Mouse (Mus musculus) lung, postnatal 14 days (tissue): Measurements from ENCODE around the gene Kri1.
"Not testable (repeated sequence)": the region's sequence is repeated elsewhere in the genome, so short reads cannot be mapped to it uniquely, and the experiment has no call there.

Experiments
- DNase-seq: peaks from one replicate; pipeline ENCODE4 v3.0.0; 2021

The Kri1 gene

DNA sequence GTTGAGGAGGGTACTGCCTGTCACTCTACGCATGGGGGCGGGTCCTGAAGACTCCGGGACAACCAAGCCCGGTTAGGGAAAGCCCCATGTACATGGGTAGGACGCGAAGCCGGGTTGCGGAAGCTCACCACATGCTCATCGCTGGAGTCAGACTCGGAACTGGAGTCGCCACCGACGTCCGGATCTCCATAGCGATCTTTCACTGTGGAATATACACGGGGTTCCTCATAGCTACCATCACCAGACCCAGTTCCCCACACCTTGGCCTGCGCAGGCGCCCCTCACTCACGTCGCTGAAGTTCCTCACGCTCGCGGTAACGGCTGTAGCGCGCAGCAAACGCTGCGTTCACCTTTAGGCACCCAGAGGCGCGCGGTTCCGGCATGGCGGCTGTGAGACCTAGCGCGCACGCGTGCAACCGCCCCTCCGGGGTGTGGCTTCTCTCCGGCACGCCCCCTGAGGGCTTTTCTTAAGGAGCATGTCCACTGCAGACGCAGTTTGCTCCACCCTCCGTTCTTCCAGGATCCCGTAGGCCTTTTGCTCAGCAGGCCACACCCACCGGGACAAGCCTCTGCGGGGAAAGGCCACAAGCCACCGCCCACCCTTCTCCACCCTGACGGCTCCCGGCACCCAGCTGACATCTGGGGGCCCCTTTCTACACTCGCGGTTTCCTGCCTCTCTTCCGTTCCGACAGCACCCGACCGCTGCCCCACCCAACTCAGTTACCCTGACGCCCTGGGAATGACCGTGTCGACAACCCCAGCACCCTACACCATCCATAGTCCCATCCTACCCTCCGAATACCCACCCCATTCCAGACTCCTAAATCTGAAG, at the start of gene Kri1:
Gene Kri1, minus strand, starts transcription at position 399 of the 832 bp plus-strand sequence.
- peak; percentile 98 for DNase-seq

DNA sequence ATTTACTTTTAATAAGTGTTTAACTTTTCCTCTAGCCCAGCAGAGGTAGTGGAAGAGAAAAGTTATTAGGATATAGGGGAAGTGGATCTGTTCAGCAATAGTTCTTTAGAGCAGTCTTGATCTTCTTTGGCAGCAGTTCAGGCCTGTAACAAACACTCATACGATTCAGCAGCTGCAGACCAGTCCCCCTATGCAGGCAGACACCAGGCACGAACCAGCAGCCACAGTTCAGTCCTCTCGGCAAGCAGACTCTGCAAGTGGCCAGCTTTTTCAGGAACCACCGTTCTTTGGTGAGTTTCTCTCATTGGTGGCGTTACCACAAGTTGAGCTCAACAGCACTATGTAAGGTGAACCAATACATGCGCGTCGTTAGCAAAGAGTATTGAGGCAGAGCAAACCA, 48.7 kb upstream of the Kri1 start:
- no peak for DNase-seq

DNA sequence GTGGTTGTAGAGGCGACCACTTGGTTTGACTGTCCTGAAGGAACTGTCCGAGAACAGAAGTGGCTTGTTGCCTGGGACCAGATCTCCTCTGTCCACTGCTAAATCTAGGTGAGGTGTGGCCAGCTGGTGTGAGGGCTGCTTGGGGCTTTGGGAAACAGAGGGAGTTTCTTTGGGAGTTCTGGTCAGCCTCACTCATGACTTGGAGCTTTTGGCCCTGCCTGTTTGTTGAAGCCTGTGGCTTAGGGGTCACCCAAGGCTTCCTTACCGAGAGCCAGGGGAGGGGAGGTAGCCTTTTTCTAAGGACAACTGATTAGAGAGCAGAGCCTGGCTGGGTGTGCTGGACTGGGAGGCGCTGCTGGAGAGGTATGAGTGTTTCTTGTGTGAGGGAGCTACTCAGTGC, 47.6 kb upstream of the Kri1 start:
- no peak for DNase-seq

DNA sequence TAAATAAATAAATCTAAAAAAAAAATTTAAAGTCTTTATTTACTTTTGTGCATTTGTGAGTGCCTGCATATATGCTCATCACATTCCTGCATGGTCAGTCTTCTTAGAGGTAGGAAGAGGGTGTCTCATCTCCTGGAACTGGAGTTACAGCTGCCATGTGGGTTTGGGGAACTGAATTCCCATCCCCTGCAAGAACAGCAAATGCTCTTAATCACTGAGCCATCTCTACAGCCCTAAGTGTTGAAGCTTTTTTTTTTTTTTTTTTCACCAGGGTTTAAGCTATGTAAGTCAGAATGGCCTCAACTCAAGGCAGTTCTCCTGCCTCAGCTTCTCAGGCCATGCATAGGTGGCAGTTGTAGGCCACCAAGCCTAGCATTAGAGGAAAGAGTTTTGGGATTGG, 47.0 kb upstream of the Kri1 start:
- DNase-seq: no peak

DNA sequence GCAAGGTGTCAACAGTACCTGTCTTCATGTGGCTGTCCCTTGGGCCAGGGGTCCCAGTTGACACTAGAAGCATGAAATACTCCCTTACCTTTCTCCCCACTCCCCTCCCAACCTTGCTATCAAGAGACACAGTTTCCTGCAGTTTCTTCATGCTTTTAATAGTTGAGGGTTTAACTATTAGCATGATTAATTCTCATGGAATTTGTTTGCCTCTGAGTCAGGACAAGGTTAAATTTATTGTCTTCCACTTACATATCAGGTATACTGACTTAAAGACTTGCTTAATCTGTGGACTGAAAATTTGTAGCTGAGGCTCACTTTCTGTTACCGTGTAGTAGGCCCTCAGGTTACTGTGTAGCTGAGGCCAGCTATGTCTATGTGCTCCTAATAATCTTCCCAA, 45.8 kb upstream of the Kri1 start:
- DNase-seq: no peak

DNA sequence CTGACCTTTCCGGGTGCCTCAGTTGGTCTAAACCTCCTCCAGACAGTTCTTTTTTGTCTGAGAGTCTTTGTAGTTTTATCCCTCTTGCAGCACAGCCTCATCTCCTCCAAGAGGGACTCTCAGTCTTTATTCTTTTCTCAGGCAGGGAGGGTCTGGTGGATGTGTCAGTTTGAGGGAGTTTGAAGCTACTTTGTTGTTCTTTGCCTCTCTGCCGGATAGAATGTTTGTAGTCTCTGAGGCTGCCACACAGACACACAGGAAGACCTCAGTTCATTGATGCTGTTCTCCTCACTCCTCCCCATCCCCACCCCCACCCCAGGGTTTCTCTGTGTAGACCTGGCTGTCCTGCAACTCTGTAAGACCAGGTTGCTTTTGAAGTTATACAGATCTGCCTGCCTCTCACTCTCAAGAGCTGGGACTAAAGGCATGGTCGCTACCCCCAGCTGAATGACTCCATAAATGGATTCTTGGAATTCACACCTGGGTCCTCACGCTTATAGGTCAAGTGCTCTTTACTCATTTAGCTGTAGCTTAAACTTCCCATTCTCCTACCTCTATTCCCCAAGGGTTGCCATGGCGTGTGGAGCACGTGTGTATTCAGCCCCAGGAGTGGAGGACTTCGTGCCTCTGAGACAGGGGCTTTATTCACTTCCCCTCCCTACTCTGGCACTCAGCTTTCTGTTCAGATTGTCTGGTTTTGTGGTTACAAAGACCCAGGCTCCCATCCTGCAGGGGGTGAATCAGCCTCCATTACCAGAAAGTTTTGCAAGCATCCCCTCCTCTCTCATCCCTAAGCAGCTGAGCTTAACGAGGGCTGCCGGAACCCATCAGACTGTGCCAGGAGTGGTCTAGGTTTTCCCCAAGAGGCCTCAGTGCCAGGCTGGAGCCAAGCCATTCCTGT, 44.6 kb upstream of the Kri1 start:
- DNase-seq: no peak

DNA sequence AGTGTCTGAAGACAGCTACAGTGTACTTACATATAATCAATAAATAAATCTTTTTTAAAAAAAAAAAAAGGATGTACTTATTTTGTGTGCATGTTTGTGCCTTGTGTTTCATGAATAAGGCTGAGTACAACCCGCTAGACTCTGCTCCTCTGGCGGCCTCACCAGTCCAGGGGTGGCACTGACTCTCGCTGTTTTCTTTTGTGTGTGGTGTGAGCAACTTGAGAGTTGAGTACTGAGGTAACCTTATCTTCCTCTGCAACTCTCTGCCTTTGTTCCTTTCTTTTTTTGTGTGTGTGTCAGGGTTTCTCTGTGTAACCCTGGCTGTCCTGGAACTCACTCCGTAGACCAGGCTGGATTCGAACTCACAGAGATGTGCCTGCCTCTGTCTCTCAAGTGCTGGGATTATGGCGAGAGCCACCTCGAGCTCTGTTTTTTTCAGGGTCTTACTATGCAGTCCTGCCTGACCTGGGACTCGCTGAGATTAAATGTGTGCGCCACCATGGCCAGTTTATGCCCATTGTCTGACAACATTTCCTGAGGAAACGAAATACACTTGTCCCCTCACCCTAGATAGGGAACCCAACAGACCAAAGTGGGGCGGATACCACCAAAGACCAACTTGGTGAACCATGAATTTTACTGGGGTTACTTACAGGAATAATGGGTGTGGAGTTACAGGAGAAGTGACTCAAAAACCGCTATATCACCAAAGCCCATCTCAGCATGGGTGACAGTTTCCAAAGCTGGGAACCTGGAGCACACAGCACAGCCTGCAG, 43.8 kb upstream of the Kri1 start:
- DNase-seq: no peak

DNA sequence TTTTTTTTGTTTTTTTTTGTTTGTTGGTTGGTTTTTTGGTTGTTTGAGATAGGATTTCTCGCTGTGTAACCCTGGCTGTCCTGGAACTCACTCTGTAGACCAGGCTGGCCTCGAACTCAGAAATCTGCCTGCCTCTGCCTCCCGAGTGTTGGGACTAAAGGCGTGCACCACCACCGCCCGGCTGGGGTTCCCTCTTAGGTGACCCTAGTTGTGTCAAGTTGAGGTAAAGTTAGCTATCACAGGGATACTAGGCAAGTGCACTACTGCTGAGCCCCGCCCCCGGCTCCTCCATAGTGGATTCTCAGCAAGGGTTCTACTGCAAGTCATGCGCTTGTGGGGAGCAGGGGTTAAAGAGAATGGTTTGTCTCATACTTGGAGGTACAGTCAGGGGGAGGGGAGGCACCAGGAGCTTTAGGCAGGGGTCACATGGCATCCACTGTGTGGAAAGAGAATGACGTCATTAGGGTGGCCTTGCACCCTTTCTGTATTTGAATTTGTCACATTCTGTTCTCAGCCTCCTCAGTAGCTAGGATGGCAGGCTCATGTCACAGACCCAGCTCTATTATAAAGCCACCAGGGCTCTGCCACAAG, 42.0 kb upstream of the Kri1 start:
- DNase-seq: no peak

DNA sequence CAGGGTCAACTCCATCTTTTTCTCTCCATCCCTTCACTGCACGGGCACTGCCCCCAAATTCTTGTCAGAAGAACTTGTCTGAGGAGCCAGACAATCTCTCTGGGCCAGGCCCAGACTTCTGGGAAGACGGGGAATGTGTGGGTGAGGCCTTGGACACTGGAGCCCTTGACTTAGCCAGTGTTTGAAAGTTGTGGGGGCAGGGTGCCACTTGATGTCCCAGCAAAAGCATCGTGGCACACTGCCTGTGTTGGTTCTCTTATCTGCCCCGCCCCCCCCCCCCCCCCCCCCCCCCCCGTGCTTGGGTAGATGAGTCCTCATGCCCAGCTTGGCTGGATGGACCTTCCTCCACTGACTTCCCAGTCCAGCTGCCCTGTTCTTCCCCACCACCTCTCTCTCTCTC, 41.3 kb upstream of the Kri1 start:
- peak; percentile 74 for DNase-seq

DNA sequence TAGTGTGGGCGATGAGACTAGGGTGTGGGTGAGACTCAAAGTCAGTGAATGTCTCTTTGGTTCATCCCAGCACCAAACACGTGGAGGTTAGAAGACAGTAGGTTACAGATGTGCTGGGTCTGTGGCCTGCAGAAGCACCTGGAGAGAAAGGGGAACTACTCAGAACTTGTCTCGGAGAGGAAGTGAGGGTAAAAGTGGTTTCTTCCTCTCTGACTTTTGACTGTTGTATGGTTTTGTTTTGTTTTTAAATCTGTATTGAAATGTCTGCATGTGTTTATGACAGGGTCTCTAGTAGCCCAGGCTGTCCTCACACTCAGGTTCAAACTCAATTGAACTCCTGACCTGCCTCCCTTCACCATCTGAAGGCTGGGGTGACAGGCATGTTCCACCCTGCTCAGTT, 40.3 kb upstream of the Kri1 start:
- no peak for DNase-seq

DNA sequence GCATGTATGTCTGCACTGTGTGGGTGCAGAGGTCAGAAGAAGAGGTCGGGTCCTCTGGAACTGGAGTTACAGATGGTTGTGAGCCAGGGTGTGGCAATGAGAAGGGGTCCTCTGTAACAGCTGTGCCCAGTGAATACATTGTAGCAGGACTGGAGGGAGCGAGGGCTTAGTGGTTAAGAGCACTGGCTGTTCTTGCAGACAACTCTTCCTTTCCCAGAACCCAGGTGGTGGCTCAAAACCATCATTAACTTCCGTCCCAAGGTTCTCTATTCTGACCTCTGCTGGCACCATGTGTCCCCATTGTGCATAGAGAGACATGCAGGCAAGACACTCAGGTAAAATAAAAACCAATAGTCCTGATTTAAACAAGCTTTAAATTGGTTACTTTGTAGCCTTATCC, 39.8 kb upstream of the Kri1 start:
- no peak for DNase-seq

DNA sequence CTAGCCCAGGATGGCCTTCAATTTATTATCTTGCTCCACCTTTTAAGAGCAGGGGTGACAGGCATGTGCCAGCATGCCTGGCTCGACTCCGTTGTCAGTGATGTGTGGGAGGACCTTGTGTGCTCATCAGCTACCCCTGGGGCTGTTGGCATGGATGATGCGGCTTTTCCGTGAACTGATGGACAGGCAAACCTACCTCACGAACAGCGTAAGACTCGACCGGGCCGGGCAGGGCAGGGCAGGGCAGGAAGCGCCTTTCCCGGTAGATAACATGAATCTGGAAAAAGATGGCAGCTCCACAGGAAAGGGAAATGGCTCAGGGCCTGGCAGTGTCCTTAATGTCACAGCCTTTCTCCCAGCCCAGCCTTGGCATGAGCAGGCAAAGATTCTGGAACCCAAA, 36.5 kb upstream of the Kri1 start:
- DNase-seq: peak; percentile 55

DNA sequence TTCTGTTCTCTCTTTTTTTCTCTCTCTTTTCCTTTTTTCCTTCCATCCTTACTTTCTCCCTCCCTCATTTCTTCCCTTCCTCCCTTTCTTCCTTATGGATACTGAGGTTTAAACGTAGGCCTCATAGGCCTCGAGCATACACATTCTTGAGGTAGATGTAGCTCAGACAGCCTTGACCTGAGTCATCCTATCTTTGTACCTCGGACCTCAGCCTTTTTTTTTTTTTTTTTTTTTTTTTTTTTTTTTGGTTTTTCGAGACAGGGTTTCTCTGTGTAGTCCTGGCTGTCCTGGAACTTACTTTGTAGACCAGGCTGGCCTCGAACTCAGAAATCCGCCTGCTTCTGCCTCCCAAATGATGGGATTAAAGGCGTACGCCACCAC, 35.1 kb upstream of the Kri1 start:
- not testable (repeated sequence) for DNase-seq

DNA sequence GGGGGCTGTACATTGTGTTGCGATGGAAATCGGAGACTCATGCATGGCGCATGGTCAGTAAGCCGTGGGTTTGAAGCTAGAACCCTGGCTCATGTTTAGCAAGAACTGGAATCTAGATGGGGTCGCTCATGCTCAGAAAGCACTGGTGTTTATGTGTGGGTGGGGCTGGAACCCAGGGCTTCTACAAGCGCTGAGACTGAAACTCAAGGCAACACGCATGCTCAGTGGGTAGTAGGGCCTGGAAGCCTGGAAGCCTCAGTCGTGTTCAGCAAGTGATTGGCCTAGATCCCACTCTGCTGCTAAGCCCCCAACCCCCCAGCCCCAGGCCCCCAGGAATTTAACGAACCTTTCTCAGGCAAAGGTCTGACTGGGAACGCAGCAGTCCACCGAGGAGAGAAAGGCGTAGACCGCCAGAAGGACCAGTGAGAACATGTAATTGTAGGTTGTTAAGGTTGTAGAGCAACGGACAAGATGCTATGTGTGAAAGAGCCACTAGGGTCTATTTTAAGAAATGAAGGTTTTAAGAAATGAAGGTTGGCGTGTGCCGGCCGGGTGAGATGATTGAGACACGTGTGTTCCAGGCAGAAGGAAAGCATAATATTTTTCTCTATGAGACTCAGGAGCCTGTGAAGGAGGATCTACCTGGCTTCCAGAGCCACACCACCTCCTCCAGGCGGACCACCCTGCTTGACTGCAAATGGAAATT, 34.6 kb upstream of the Kri1 start:
- DNase-seq: no peak

DNA sequence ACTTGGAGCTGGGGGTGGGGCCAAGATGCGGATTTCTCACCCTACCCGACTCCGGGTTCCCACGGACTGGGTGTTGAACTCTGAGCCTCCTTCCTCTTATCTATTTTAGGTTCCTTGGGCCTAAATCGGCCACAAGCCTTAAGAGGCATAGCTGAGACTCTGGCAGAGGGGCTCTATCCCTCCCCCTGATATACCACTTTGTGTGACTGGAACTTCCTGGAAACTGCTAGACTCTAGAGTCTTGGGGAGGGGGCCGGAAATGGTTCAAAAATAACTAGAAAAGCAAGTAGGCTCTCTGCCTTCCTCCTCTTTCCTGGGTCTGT, 33.7 kb upstream of the Kri1 start:
- DNase-seq: peak; percentile 55

DNA sequence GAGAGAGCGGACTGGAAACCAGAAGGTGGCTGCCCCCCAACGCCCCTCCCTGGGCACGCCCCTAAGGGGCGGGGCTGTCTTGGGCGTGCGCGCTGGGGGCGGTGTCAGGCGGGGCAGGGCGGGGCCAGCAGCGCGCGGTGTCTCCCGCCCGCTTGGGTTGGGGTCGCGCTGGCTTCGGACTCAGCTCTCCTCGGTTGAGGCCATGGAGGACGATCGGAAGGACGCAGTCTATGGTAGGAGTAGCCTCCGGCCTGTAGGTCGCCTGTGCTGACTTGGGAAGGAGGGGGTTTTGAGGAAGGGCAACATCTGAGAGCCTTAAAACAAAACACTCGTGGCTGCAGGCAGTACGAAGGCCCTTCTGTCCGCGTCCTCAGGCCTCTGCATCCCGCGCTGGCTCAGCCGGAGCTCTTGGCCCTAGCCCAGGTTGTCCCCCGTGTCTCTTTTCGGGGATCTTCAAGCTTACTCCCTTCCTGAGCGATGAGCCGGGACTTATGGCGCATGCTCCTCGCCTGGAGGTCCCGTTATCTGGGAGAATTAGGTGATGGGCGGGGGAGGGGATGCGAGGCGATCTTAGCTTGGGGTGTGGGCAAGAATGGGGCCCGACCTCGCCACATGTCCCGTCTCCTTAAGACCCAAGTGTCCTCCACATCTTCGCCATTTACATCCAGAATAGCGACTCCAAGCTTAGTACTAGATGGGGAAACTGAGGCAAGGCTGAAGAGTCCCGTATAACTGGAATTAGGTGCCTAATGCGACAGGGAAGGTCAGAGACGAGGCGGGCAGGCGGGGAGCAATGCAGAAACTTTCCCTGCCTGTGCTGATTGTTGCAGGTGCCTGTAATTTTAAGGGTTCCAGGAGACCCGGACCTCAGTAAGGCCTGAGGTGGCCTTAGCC, 33.1 kb upstream of the Kri1 start, which contains the start of gene Slc44a2:
Gene Slc44a2, plus strand, starts transcription at position 80 of the 894 bp plus-strand sequence.
- DNase-seq: peak; percentile 90

DNA sequence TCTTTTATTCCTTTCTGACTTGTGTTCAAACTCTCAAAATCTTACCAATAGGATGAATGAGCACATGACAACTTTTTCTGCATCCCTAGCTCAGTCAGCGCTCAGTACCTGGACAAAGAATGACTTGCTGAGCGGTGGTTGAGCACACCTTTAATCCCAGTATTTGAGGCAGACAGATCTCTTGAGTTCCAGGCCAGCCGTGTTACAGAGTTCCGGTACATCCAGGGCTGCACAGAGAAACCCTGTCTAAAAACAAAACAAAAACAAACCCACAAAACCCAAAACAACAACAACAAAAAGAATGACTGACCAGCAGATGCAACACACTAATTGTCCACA, 32.5 kb upstream of the Kri1 start:
- no peak for DNase-seq

DNA sequence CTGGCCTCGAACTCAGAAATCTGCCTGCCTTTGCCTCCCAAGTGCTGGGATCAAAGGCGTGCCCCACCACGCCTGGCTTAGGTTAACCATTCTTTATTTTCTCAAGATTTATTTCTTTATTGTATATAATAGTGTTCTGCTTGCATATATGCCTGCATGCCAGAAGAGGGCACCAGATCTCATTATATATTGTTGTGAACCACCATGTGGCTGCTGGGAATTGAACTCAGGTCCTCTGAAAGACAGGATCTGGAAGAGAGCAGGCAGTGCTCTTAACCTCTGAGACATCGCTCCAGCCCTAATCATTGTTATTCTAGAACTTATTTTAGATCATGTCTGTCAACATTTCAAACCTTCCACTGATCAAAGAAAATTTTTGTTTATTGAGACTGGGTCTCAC, 31.7 kb upstream of the Kri1 start:
- DNase-seq: no peak

DNA sequence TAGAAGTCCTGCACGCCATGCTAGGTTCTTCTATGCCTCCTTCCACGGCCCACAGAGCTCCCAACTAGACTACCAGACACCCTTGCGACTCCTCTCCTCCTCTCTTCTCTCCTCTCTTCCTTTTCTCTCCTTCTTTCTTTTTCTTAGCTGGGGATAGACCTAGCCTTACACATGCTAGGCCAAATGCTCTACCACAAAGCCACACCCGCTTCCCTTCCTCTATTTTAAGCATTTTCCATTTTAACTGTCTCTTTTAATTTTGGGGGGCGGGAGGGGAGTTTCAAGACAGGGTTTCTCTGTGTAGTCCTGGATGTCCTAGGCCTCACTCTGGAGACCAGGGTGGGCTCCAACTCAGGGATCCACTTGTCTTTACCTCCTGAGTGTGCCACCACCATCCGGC, 31.0 kb upstream of the Kri1 start:
- no peak for DNase-seq

DNA sequence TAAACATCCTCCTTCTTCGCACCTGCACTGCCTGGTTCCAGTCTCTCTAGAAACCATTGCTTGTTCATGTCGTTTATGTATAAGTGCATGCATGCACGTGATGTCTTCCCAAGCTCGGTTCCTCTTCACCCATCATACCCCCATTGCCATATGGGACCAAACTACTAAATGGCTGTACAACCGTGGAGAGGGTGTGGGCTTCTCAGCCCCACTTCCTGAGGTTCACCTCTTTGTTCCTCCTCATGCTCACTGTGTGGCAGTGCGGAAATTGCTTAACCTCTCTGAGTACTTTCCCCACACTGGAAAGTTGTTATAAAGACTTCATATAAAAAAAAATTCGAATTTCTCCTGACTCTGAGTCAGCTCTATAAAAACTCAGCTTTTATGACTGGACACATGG, 28.9 kb upstream of the Kri1 start:
- no peak for DNase-seq

DNA sequence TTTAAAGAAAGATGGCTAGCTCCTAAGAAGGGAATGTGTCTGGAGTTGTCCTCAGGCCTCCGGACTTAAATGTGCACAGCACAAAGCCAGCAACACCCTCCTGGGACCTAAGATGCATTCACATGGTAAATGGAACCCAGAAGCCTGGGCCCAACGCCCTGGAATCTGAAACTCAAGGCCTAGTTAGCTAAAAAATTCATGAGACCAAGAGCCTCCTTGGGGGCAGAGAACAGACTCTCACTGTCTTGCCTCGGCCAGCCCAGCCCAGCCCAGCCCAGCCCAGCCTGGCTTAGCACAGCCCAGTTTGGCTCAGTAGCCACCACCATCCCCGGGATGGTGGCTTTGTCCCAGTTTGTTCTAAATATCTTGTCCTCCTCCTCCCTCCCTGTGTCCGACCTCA, 27.7 kb upstream of the Kri1 start:
- no peak for DNase-seq
